Mouse (Mus musculus) forebrain, embryonic 11.5 days (tissue): Measurements from ENCODE around the gene Gm42421. TPM values are rescaled to one million over a fixed set of nuclear protein-coding genes. Genes with fewer than 3 reads are reported as not detected.

Experiments
- ATAC-seq: fragments of 200-750 bp; cut with Nextera tagmentation; replicated peaks from 2 replicates; pipeline ENCODE4 v1.8.0; 2017; ENCODE audit warnings: moderate TSS enrichment; ENCODE audit not compliant: low FRiP score
- DNase-seq: peaks from one replicate; pipeline ENCODE4 v3.0.0-alpha.2; 2017; ENCODE audit warnings: low spot score
- H3K27ac ChIP-seq: fragments of 300-500 bp; sonication (generic); 2 replicates; pipeline ENCODE4 v1.5.1; 2014; ENCODE audit warnings: low read depth, low read length
- H3K27me3 ChIP-seq: fragments of 300-500 bp; sonication (generic); 2 replicates; pipeline ENCODE4 v1.6.1; 2014; ENCODE audit warnings: mild to moderate bottlenecking, low read length, mixed read lengths; ENCODE audit not compliant: control insufficient read depth, insufficient read depth
- H3K36me3 ChIP-seq: fragments of 300-500 bp; sonication (generic); 2 replicates; pipeline ENCODE4 v1.6.1; 2014; ENCODE audit warnings: mild to moderate bottlenecking, low read length, moderate library complexity, mixed read lengths; ENCODE audit not compliant: control insufficient read depth, insufficient read depth
- H3K4me1 ChIP-seq: fragments of 300-500 bp; sonication (generic); replicated peaks from 2 replicates; pipeline ENCODE4 v1.6.1; 2014; ENCODE audit warnings: low read length, mixed read lengths; ENCODE audit not compliant: control insufficient read depth, insufficient read depth
- H3K4me2 ChIP-seq: fragments of 300-500 bp; sonication (generic); 2 replicates; pipeline ENCODE4 v1.6.1; 2014; ENCODE audit warnings: low read depth, mild to moderate bottlenecking, low read length, moderate library complexity, mixed read lengths; ENCODE audit not compliant: severe bottlenecking
- H3K4me3 ChIP-seq: fragments of 300-500 bp; sonication (generic); 2 replicates; pipeline ENCODE4 v1.5.1; 2014; ENCODE audit warnings: low read depth, low read length
- H3K9ac ChIP-seq: fragments of 300-500 bp; sonication (generic); 2 replicates; pipeline ENCODE4 v1.6.1; 2014; ENCODE audit warnings: low read length
- H3K9me3 ChIP-seq: fragments of 300-500 bp; sonication (generic); 2 replicates; pipeline ENCODE4 v1.6.1; 2016; ENCODE audit warnings: low read length, mixed read lengths; ENCODE audit not compliant: control insufficient read depth
- WGBS: fragments of 180-500 bp; shearing (Covaris S2); extraction: QIAGEN DNeasy Blood & Tissue Kit; methylation state at CpG from one replicate; pipeline ENCODE4 v1.1.7; 2014; 5-methylcytosine and 5-hydroxymethylcytosine counted together
- polyA plus RNA-seq: library from polyadenylated mRNA; unstranded; fragments of >200 nt; fragmentation: Nextera tagmentation; extraction: Ambion mirVana; gene quantifications from 2 replicates; pipeline ENCODE4 v1.2.1, GENCODE M21; 2014

Gm42421 gene
- polyA plus RNA-seq, 1 experiment from 2014 or later: 1.4 TPM

GRCm38 (mm10) chr5:143906429-143906828, 21.5 kb upstream of the Gm42421 start:
- H3K9me3 ChIP-seq: no peaks in the 10 kb centered on the region
- ATAC-seq (no peak), DNase-seq (no peak)
- 87% methylated on average over 8 of the region's 8 CpGs for WGBS
- H3K4me1 ChIP-seq: peaks cover 6% of the 10 kb centered on the region; the same call in 1 of the 2 replicates
- H3K36me3 ChIP-seq: peaks cover 7% of the 10 kb centered on the region; the same call in 1 of the 2 replicates
- no peak overlapping the region for H3K27ac ChIP-seq
- H3K4me3 ChIP-seq: no peak overlapping the region
- H3K27me3 ChIP-seq: no peaks in the 10 kb centered on the region
- no peak overlapping the region for H3K9ac ChIP-seq
- H3K4me2 ChIP-seq: no peak overlapping the region

- H3K9ac ChIP-seq: peak overlapping the region; percentile 71
- peaks cover 6% of the 10 kb centered on the region; the same call in 1 of the 2 replicates for H3K4me1 ChIP-seq
- peak overlapping the region; percentile 80 for H3K4me2 ChIP-seq
- H3K27me3 ChIP-seq: no peaks in the 10 kb centered on the region
- peak overlapping the region; percentile 62 for H3K4me3 ChIP-seq
- ATAC-seq (no peak), DNase-seq (no peak)
- H3K9me3 ChIP-seq: no peaks in the 10 kb centered on the region
- H3K27ac ChIP-seq: peak overlapping the region; percentile 70
- no peaks in the 10 kb centered on the region; the same call in 1 of the 2 replicates for H3K36me3 ChIP-seq
- WGBS: 4% methylated on average over 9 of the region's 9 CpGs
Observed at GRCm38 (mm10) chr5:143908926-143909325, 19.0 kb upstream of the Gm42421 start.

- under 1% methylated on average over 70 of the region's 70 CpGs for WGBS
- H3K4me2 ChIP-seq: peak within 1 kb of the TSS; percentile 80
- H3K27ac ChIP-seq: peak within 1 kb of the TSS; percentile 70
- H3K27me3 ChIP-seq: no peaks in the 10 kb centered on the region
- H3K36me3 ChIP-seq: no peaks in the 10 kb centered on the region; the same call in 1 of the 2 replicates
- ATAC-seq (peak; percentile 100), DNase-seq (peak; percentile 95)
- peaks cover 6% of the 10 kb centered on the region; the same call in 1 of the 2 replicates for H3K4me1 ChIP-seq
- H3K9ac ChIP-seq: peak within 1 kb of the TSS; percentile 71
- no peaks in the 10 kb centered on the region for H3K9me3 ChIP-seq
- H3K4me3 ChIP-seq: peak within 1 kb of the TSS; percentile 62
Observed at GRCm38 (mm10) chr5:143909417-143910400, 18.3 kb upstream of the Gm42421 start, which contains the start of the genes Aimp2 and Pms2. Gene Aimp2, minus strand, starts transcription at chr5:143909847. Gene Pms2, plus strand, starts transcription at chr5:143909964.

GRCm38 (mm10) chr5:143916221-143916620, 11.8 kb upstream of the Gm42421 start:
- WGBS: 94% methylated on average over 9 of the region's 9 CpGs
- ATAC-seq (no peak), DNase-seq (no peak)
- Histone ChIP-seq H3K9ac (no peak overlapping the region), H3K4me1 (no peaks in the 10 kb centered on the region), H3K27me3 (no peaks in the 10 kb centered on the region), H3K27ac (no peak overlapping the region), H3K36me3 (no peaks in the 10 kb centered on the region; the same call in 1 of the 2 replicates), H3K4me2 (no peak overlapping the region), H3K9me3 (no peaks in the 10 kb centered on the region), H3K4me3 (no peak overlapping the region)

- H3K27ac ChIP-seq: no peak overlapping the region
Observed at GRCm38 (mm10) chr5:143917418-143917817, 10.6 kb upstream of the Gm42421 start.

GRCm38 (mm10) chr5:143918120-143918519, 9.9 kb upstream of the Gm42421 start:
- Histone ChIP-seq H3K4me2 (no peak overlapping the region), H3K9ac (no peak overlapping the region), H3K4me3 (no peak overlapping the region), H3K4me1 (no peaks in the 10 kb centered on the region), H3K36me3 (peaks cover 5% of the 10 kb centered on the region; the same call in 1 of the 2 replicates), H3K27me3 (no peaks in the 10 kb centered on the region), H3K27ac (no peak overlapping the region), H3K9me3 (no peaks in the 10 kb centered on the region)
- 97% methylated on average over 3 of the region's 3 CpGs for WGBS
- ATAC-seq (no peak), DNase-seq (no peak)

More at GRCm38 (mm10) chr5:143917418-143917817, 10.6 kb upstream of the Gm42421 start:
- Histone ChIP-seq H3K9ac (no peak overlapping the region), H3K36me3 (peaks cover under 1% of the 10 kb centered on the region; the same call in 1 of the 2 replicates), H3K27me3 (no peaks in the 10 kb centered on the region), H3K4me3 (no peak overlapping the region), H3K9me3 (no peaks in the 10 kb centered on the region), H3K4me2 (no peak overlapping the region), H3K4me1 (no peaks in the 10 kb centered on the region)
- WGBS: 57% methylated on average over 5 of the region's 5 CpGs
- DNase-seq (no peak), ATAC-seq (no peak)

- H3K27ac ChIP-seq: no peak overlapping the region
- H3K9ac ChIP-seq: no peak overlapping the region
- H3K9me3 ChIP-seq: no peaks in the 10 kb centered on the region
- no peak for ATAC-seq
- DNase-seq: no peak
- 93% methylated on average over 6 of the region's 6 CpGs for WGBS
- no peak overlapping the region for H3K4me2 ChIP-seq
- no peak overlapping the region for H3K4me3 ChIP-seq
- no peaks in the 10 kb centered on the region for H3K4me1 ChIP-seq
- H3K27me3 ChIP-seq: no peaks in the 10 kb centered on the region
- H3K36me3 ChIP-seq: peaks cover 11% of the 10 kb centered on the region
Observed at GRCm38 (mm10) chr5:143924781-143925452, 3.1 kb upstream of the Gm42421 start.

GRCm38 (mm10) chr5:143929291-143929690, 1.3 kb downstream of the Gm42421 start:
- H3K36me3 ChIP-seq: peaks cover 11% of the 10 kb centered on the region
- 90% methylated on average over 4 of the region's 4 CpGs for WGBS
- ATAC-seq: no peak

More at GRCm38 (mm10) chr5:143929291-143929690, 1.3 kb downstream of the Gm42421 start:
- no peak overlapping the region for H3K27ac ChIP-seq
- no peak for DNase-seq
- no peak overlapping the region for H3K9ac ChIP-seq
- H3K4me1 ChIP-seq: no peaks in the 10 kb centered on the region
- no peaks in the 10 kb centered on the region for H3K9me3 ChIP-seq
- no peak overlapping the region for H3K4me3 ChIP-seq
- H3K27me3 ChIP-seq: no peaks in the 10 kb centered on the region
- no peak overlapping the region for H3K4me2 ChIP-seq
